ENCODE assay signal across 8 mouse cellular contexts in the genomic region with DNA sequence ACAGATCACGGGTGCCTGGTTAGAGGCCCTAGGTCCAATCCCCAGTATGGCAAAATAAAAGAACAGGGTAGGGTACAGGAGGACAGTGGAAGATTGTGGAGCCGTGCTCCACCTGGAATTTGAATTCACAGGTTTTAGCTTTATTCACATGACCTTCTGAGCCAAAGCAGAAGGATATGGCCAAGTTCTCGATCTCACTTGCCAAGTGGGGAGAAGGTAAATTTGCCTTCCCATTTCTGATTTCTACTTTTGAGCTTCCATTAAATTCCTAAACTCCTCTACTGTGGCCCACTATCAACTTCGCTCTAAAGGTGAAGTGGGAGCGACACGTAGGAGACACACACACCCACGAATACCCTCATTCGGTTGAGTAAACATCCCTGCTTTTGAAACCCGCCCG. TPM values are rescaled to one million over a fixed set of nuclear protein-coding genes. Genes with fewer than 3 reads are reported as not detected.
A peak's percentile ranks its signal among the peaks of the same experiment; 100 is the strongest.
DNase-seq lines count a peak whose midpoint lies in the region; ATAC-seq and TF ChIP-seq lines count a peak whose summit lies in the region.

No protein-coding gene starts in this region.

- TF ChIP-seq POLR2A in lung, adult 2 months (IDR thresholded peaks at IDR 0.05; ENCODE audit: borderline replicate concordance, extremely low read depth, low read depth, low read length): no peak

- peaks cover 33% of the 10 kb centered on the region for H3K4me1 ChIP-seq in lung, adult 2 months (ENCODE audit: control insufficient read depth, insufficient read depth, low read length)
- peaks cover 45% of the 10 kb centered on the region for H3K4me1 ChIP-seq in embryonic facial prominence, embryonic 14.5 days (ENCODE audit: control insufficient read depth, insufficient read depth, low read length)
- peaks cover 45% of the 10 kb centered on the region for H3K4me1 ChIP-seq in intestine, embryonic 15.5 days (replicated peaks)
- peaks cover 53% of the 10 kb centered on the region for H3K4me1 ChIP-seq in neural tube, embryonic 12.5 days

- H3K9ac ChIP-seq in embryonic facial prominence, embryonic 14.5 days (ENCODE audit: low read depth, low read length): peak overlapping the region; percentile 93
- H3K9ac ChIP-seq in intestine, embryonic 15.5 days: peak overlapping the region; percentile 92
- H3K9ac ChIP-seq in neural tube, embryonic 12.5 days: peak overlapping the region; percentile 86

- H3K4me2 ChIP-seq in embryonic facial prominence, embryonic 14.5 days (ENCODE audit: low read depth, low read length): peak overlapping the region; percentile 90
- peak overlapping the region; percentile 75 for H3K4me2 ChIP-seq in intestine, embryonic 15.5 days (replicated peaks)
- H3K4me2 ChIP-seq in neural tube, embryonic 12.5 days (replicated peaks): peak overlapping the region; percentile 97

- peak overlapping the region; percentile 98 for H3K27ac ChIP-seq in embryonic facial prominence, embryonic 14.5 days (replicated peaks; ENCODE audit: low read depth, low read length)
- H3K27ac ChIP-seq in intestine, embryonic 15.5 days: peak overlapping the region; percentile 98
- H3K27ac ChIP-seq in neural tube, embryonic 12.5 days: no peak overlapping the region

- H3K9me3 ChIP-seq in embryonic facial prominence, embryonic 14.5 days (ENCODE audit: control insufficient read depth, low read length): no peaks in the 10 kb centered on the region
- H3K9me3 ChIP-seq in intestine, embryonic 15.5 days: no peaks in the 10 kb centered on the region
- H3K9me3 ChIP-seq in neural tube, embryonic 12.5 days: no peaks in the 10 kb centered on the region

- peak overlapping the region; percentile 90 for H3K4me3 ChIP-seq in lung, adult 2 months (replicated peaks; ENCODE audit: extremely low read depth, low read depth, low read length)
- peak overlapping the region; percentile 94 for H3K4me3 ChIP-seq in embryonic facial prominence, embryonic 14.5 days (ENCODE audit: low read depth, low read length)
- peak overlapping the region; percentile 81 for H3K4me3 ChIP-seq in intestine, embryonic 15.5 days (replicated peaks)
- peak overlapping the region; percentile 86 for H3K4me3 ChIP-seq in neural tube, embryonic 12.5 days

- no peak for ATAC-seq in embryonic facial prominence, embryonic 14.5 days (ENCODE audit: low read depth)
- ATAC-seq in intestine, embryonic 15.5 days: no peak
- no peak for ATAC-seq in neural tube, embryonic 12.5 days (ENCODE audit: low FRiP score, low read depth)

- TF ChIP-seq CTCF in lung, adult 2 months (IDR thresholded peaks at IDR 0.05; ENCODE audit: insufficient read depth, low read length): no peak

- 4% methylated on average over 10 of the region's 10 CpGs for WGBS in lung, adult 2 months
- WGBS in embryonic facial prominence, embryonic 14.5 days: 16% methylated on average over 10 of the region's 10 CpGs
- WGBS in intestine, embryonic 15.5 days: 13% methylated on average over 10 of the region's 10 CpGs
- WGBS in neural tube, embryonic 12.5 days: 15% methylated on average over 10 of the region's 10 CpGs

- H3K36me3 ChIP-seq in embryonic facial prominence, embryonic 14.5 days (ENCODE audit: control insufficient read depth, insufficient read depth, low read length): peaks cover 23% of the 10 kb centered on the region
- peaks cover 12% of the 10 kb centered on the region; the same call in 1 of the 2 replicates for H3K36me3 ChIP-seq in intestine, embryonic 15.5 days
- H3K36me3 ChIP-seq in neural tube, embryonic 12.5 days: peaks cover 17% of the 10 kb centered on the region

- no peaks in the 10 kb centered on the region for H3K27me3 ChIP-seq in embryonic facial prominence, embryonic 14.5 days (replicated peaks; ENCODE audit: control insufficient read depth, insufficient read depth, low read length)
- H3K27me3 ChIP-seq in intestine, embryonic 15.5 days (replicated peaks): no peaks in the 10 kb centered on the region
- peaks cover 2% of the 10 kb centered on the region; the same call in 1 of the 2 replicates for H3K27me3 ChIP-seq in neural tube, embryonic 12.5 days (replicated peaks)

- no peak for DNase-seq in lung, adult 2 months
- DNase-seq in lung, postnatal 10 days: no peak
- no peak for DNase-seq in embryonic facial prominence, embryonic 14.5 days (ENCODE audit: low spot score)
- no peak for DNase-seq in spleen, postnatal 10 days (ENCODE audit: low spot score in 2 of 2)
- no peak for DNase-seq in adrenal gland, postnatal 4 days (ENCODE audit: low spot score in 2 of 2)
- DNase-seq in cerebellum, postnatal 4 days (ENCODE audit: low spot score in 2 of 2): no peak

RNA-seq across cellular contexts. Expression of gene Nfe2l1, which starts 0.9 kb away (rescaled TPM):
- polyA plus RNA-seq in lung, adult 2 months (2012; rRNA removed): 225 and 264 TPM in 2 replicates
- polyA plus RNA-seq in embryonic facial prominence, embryonic 14.5 days (2014; fragmentation: Nextera tagmentation; extraction: Ambion mirVana): 54.6 and 56.0 TPM in 2 replicates
- 50.4 and 52.6 TPM in 2 replicates for polyA plus RNA-seq in intestine, embryonic 15.5 days (2015; fragmentation: Nextera tagmentation; extraction: Ambion mirVana)
- 75.5 and 79.5 TPM in 2 replicates for polyA plus RNA-seq in neural tube, embryonic 12.5 days (2016; fragmentation: Nextera tagmentation; extraction: Ambion mirVana)
- 100 to 1,000 TPM; 269 to 272 TPM for total RNA-seq in adrenal gland, postnatal 4 days (2021)

RNA-seq across cellular contexts. Expression of gene Copz2, which starts 20.8 kb away (rescaled TPM):
- polyA plus RNA-seq in lung, adult 2 months (2012; rRNA removed): 39.7 and 44.8 TPM in 2 replicates
- polyA plus RNA-seq in embryonic facial prominence, embryonic 14.5 days (2014; fragmentation: Nextera tagmentation; extraction: Ambion mirVana): 228 and 237 TPM in 2 replicates
- polyA plus RNA-seq in intestine, embryonic 15.5 days (2015; fragmentation: Nextera tagmentation; extraction: Ambion mirVana): 93.5 and 94.6 TPM in 2 replicates
- 41.4 and 46.9 TPM in 2 replicates for polyA plus RNA-seq in neural tube, embryonic 12.5 days (2016; fragmentation: Nextera tagmentation; extraction: Ambion mirVana)
- 10 to 100 TPM; 53.2 to 62.5 TPM for total RNA-seq in adrenal gland, postnatal 4 days (2021)

RNA-seq across cellular contexts. Expression of gene Cbx1, which starts 40.0 kb away (rescaled TPM):
- polyA plus RNA-seq in lung, adult 2 months (2012; rRNA removed): 15.3 and 19.0 TPM in 2 replicates
- 80.2 and 82.8 TPM in 2 replicates for polyA plus RNA-seq in embryonic facial prominence, embryonic 14.5 days (2014; fragmentation: Nextera tagmentation; extraction: Ambion mirVana)
- 92.8 and 101 TPM in 2 replicates for polyA plus RNA-seq in intestine, embryonic 15.5 days (2015; fragmentation: Nextera tagmentation; extraction: Ambion mirVana)
- polyA plus RNA-seq in neural tube, embryonic 12.5 days (2016; fragmentation: Nextera tagmentation; extraction: Ambion mirVana): 125 and 143 TPM in 2 replicates
- 100 to 1,000 TPM in 1 of 2 experiments, 10 to 100 TPM in 1; 93.5 to 109 TPM for total RNA-seq in adrenal gland, postnatal 4 days (2021)

RNA-seq across cellular contexts. Expression of gene Snx11, which starts 51.5 kb away (rescaled TPM):
- 23.5 and 26.8 TPM in 2 replicates for polyA plus RNA-seq in lung, adult 2 months (2012; rRNA removed)
- 11.2 and 11.7 TPM in 2 replicates for polyA plus RNA-seq in embryonic facial prominence, embryonic 14.5 days (2014; fragmentation: Nextera tagmentation; extraction: Ambion mirVana)
- polyA plus RNA-seq in intestine, embryonic 15.5 days (2015; fragmentation: Nextera tagmentation; extraction: Ambion mirVana): 14.4 and 14.6 TPM in 2 replicates
- polyA plus RNA-seq in neural tube, embryonic 12.5 days (2016; fragmentation: Nextera tagmentation; extraction: Ambion mirVana): 57.0 and 58.4 TPM in 2 replicates
- total RNA-seq in adrenal gland, postnatal 4 days (2021): 10 to 100 TPM; 27.8 TPM
